Mouse (Mus musculus) MEL (cell line): Measurements from ENCODE around the gene Lipc.
A peak's percentile ranks its signal among the peaks of the same experiment; 100 is the strongest.

Experiments used
- CTCF ChIP-seq, 3 experiments: IDR thresholded peaks in 2 of 3; conservative IDR thresholded peaks in 1 of 3; 2 replicates each; pipeline ENCODE4 v1.5.1; 2011 to 2012; ENCODE audit warnings: low read length in 3 of 3, low read depth in 2 of 3, mild to moderate bottlenecking in 2 of 3, improper control_type of control experiment in 1 of 3, inconsistent platforms in 1 of 3, mixed read lengths in 1 of 3, moderate library complexity in 1 of 3; ENCODE audit not compliant: control insufficient read depth in 1 of 3, insufficient read depth in 1 of 3, poor library complexity in 1 of 3, severe bottlenecking in 1 of 3
- HCFC1 ChIP-seq: IDR thresholded peaks from 2 replicates; pipeline ENCODE4 v1.6.1; 2012; ENCODE audit warnings: low read depth, mild to moderate bottlenecking, inconsistent platforms, low read length, improper control_type of control experiment, moderate library complexity
- NELFE ChIP-seq: IDR thresholded peaks from 2 replicates; pipeline ENCODE4 v1.6.1; 2011; ENCODE audit warnings: low read depth, low read length, improper control_type of control experiment
- POLR2A ChIP-seq, 2 experiments: IDR thresholded peaks; 2 replicates each; pipeline ENCODE4 v1.6.1; 2011 to 2012; ENCODE audit warnings: low read length in 2 of 2, mild to moderate bottlenecking in 2 of 2, control low read depth in 1 of 2, improper control_type of control experiment in 1 of 2, low read depth in 1 of 2, moderate library complexity in 1 of 2; ENCODE audit not compliant: control insufficient read depth in 1 of 2, insufficient read depth in 1 of 2, poor library complexity in 1 of 2
- RCOR1 ChIP-seq: IDR thresholded peaks from 2 replicates; pipeline ENCODE4 v1.6.1; 2012; ENCODE audit warnings: low read depth, mild to moderate bottlenecking, inconsistent platforms, low read length, improper control_type of control experiment
- SIN3A ChIP-seq: IDR thresholded peaks from 2 replicates; pipeline ENCODE4 v1.6.1; 2012; ENCODE audit warnings: low read length, improper control_type of control experiment, inconsistent platforms

- TF ChIP-seq HCFC1 (no peak), CTCF (IDR thresholded peaks at IDR 0.05 in 2 of 3, conservative IDR thresholded peaks at IDR 0.05 in 1 of 3; ENCODE audit: control insufficient read depth in 1 of 3, insufficient read depth in 1 of 3, low read depth in 2 of 3, low read length in 3 of 3, poor library complexity in 1 of 3, severe bottlenecking in 1 of 3) (no peak), POLR2A (IDR thresholded peaks at IDR 0.05; ENCODE audit: control insufficient read depth in 1 of 2, insufficient read depth in 1 of 2, low read depth in 1 of 2, low read length in 2 of 2, poor library complexity in 1 of 2) (peak in 1 of 2 experiments; percentile 55; a peak in 1 of 4 replicates), RCOR1 (peak; percentile 27; the same call in 1 of the 2 replicates), SIN3A (0 out of 2 replicates have a peak, but pooled peaks have one; percentile 56), NELFE (0 out of 2 replicates have a peak, but pooled peaks have one; percentile 22)
Measured at GRCm38 (mm10) chr9:70838132-70838911, 113.7 kb downstream of the Lipc start.
